Mouse (Mus musculus) cerebellum, adult 2 months (tissue): ENCODE results near the gene 4930562C15Rik. TPM values are rescaled to one million over a fixed set of nuclear protein-coding genes. Genes with fewer than 3 reads are reported as not detected.

Experiments used
- DNase-seq, 2 experiments: peaks; one replicate each; pipeline ENCODE4 v3.0.0; 2021
- H3K27ac ChIP-seq: fragments of 200-500 bp; 2 replicates; pipeline ENCODE4 v1.5.1; 2012; ENCODE audit warnings: low read length, control low read depth, inconsistent platforms; ENCODE audit not compliant: insufficient read depth
- H3K27me3 ChIP-seq: fragments of 200-500 bp; 2 replicates; pipeline ENCODE4 v1.6.1; 2012; ENCODE audit warnings: inconsistent platforms, mild to moderate bottlenecking, low read length, moderate library complexity; ENCODE audit not compliant: control insufficient read depth, insufficient read depth
- H3K4me1 ChIP-seq: fragments of 200-500 bp; 2 replicates; pipeline ENCODE4 v1.6.1; 2011; ENCODE audit warnings: low read length; ENCODE audit not compliant: control insufficient read depth, insufficient read depth
- H3K4me3 ChIP-seq: fragments of 200-500 bp; replicated peaks from 2 replicates; pipeline ENCODE3; 2011; ENCODE audit warnings: mild to moderate bottlenecking, low read depth, low read length, control low read depth; ENCODE audit not compliant: insufficient read depth
- CTCF ChIP-seq: fragments of 200-500 bp; IDR thresholded peaks from 2 replicates; pipeline ENCODE4 v1.5.1; 2011; ENCODE audit warnings: low read depth, mild to moderate bottlenecking, control low read depth, low read length, moderate library complexity, borderline replicate concordance; ENCODE audit not compliant: insufficient read depth
- POLR2A ChIP-seq: fragments of 200-500 bp; IDR thresholded peaks from 2 replicates; pipeline ENCODE4 v1.6.1; 2011; ENCODE audit warnings: low read length, control low read depth, borderline replicate concordance; ENCODE audit not compliant: insufficient read depth
- WGBS: fragments of 180-500 bp; shearing (Covaris S2); methylation state at CpG from one replicate; pipeline ENCODE4 v1.1.7; 2018; 5-methylcytosine and 5-hydroxymethylcytosine counted together
- polyA plus RNA-seq: library from polyadenylated mRNA; depleted of rRNA; stranded (reverse); fragments of >200 nt; gene quantifications from 2 replicates; pipeline ENCODE4 v1.2.3, GENCODE M21; 2012

The 4930562C15Rik gene
- polyA plus RNA-seq, 1 experiment, result not detected

DNA sequence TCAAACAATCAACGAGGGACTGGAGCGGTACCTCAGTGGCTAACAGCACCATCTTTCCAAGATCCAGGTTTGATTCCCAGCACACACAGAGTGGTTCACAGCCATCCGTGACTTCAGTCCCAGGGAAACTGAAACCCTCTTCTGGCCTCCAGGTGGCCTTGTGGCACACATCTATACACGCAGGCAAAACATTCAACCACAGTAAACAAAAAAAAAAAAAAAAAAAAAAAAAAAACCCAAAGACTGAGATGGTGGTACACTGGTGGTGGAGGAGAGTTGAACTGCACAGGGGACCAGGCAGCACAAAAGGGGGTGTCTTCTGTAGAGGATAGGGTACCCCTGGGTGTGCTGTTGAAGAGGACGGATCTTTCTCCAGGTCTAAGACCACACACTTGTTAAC lies 35.3 kb downstream of the 4930562C15Rik start:
- no peak overlapping the region for H3K27ac ChIP-seq
- DNase-seq, result no peak
- 90% methylated on average over 5 of the region's 5 CpGs for WGBS
- no peaks in the 10 kb centered on the region; the same call in 1 of the 2 replicates for H3K4me1 ChIP-seq
- TF ChIP-seq POLR2A (no peak), CTCF (no peak)
- H3K27me3 ChIP-seq, result no peaks in the 10 kb centered on the region
- no peak overlapping the region for H3K4me3 ChIP-seq

DNA sequence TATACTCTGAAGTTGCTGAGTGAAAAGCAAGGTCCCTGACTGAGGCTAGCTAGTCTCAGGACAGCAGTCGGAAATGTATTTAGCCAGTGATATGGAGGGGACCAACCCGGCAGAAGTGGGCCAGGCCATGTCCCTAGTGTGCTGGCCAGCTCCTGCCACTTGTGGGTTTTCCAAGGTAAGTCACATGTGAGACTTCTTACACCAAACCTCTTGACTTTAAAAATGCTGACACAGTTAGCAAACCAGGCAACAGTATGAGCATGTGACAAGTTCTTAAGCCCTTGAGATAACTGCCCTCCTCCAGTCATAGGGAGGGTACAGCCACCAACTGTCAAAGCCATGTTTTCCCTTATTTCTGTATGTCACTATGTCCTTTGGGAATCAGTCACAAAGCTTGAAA lies 36.7 kb downstream of the 4930562C15Rik start:
- 76% methylated on average over 2 of the region's 2 CpGs for WGBS
- Histone ChIP-seq H3K27ac (no peak overlapping the region), H3K27me3 (no peaks in the 10 kb centered on the region), H3K4me3 (no peak overlapping the region), H3K4me1 (peaks cover 7% of the 10 kb centered on the region)
- no peak for DNase-seq
- TF ChIP-seq CTCF (no peak), POLR2A (no peak)

DNA sequence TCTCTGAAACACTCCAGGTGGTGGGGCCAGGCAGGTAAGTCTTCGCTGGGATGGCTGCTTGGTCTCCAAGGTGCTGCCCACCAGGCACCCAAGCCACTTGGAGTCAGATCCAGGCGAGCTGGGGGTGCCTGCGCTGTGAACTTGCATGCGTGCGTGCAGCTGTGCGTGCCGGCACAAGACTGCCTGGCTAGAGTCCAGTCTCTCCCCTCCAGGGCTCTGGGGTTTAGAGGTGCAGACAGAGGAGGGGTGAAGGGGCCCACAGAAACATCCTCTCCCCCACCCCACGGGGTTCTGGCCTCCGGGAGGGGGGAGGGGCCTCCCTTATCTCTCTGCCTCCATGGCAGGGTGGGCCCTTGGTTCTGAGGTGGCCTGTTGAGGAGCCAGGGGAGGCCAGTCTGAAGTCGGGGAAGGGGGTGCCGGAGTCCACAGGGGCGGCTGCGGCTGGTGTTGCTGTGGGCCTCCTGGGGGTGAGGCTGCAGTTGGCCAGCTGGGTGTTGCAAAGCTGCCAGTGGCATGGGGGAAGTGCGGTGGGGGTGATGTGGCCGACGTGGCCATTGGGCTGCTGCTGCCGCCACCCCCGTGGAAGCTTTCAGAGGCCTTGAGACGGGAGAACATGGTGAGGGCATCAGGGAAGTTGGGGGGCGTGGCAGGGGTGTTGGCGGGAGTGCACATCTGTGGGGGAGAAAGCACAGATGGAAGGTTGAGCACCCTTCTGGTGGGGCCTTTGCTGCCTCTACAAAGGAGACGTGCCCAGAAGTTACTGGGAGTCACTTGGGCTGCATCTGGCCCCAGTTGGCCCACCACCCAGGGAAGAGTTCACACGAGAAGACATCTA lies 40.2 kb downstream of the 4930562C15Rik start:
- TF ChIP-seq POLR2A (no peak), CTCF (no peak)
- peaks cover 19% of the 10 kb centered on the region for H3K4me1 ChIP-seq
- no peak for DNase-seq
- WGBS, result 35% methylated on average over 23 of the region's 23 CpGs
- no peak overlapping the region for H3K27ac ChIP-seq
- H3K4me3 ChIP-seq, result no peak overlapping the region
- H3K27me3 ChIP-seq, result no peaks in the 10 kb centered on the region

DNA sequence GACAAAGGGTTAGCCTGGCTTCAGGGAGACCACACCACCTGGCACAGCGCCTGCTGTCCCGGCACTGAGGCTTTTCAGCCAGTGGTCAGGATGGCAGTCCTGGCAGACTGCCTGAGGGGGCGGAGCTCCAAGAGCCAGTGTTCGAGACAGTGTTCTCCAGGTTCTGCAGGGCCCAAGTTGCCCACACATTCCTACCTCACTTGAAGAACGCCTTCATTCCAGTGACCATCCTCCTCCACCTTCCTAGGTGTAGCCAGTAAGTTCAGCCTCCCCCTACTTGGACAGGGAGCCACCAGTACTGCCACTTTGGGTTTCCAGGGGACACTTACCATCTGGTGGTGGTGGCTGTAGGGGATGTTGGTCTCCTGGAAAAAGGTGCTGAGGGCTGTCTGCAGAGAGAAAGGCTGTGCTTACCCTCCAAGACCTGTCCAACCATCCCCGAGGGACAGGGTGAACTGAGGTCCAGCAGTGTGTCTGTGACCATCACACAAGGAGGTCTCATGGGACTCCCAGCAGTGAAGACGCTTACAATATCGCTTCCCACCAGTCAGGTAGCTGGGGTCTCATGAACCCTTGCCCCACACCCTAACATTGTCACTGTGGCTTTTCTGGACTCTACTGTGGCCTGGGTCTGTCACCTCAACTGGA lies 40.9 kb downstream of the 4930562C15Rik start:
- Histone ChIP-seq H3K27me3 (no peaks in the 10 kb centered on the region), H3K4me3 (no peak overlapping the region), H3K27ac (no peak overlapping the region), H3K4me1 (peaks cover 19% of the 10 kb centered on the region)
- TF ChIP-seq POLR2A (no peak), CTCF (no peak)
- WGBS, result 49% methylated on average over 8 of the region's 8 CpGs
- DNase-seq, result peak; percentile 57 to 58

DNA sequence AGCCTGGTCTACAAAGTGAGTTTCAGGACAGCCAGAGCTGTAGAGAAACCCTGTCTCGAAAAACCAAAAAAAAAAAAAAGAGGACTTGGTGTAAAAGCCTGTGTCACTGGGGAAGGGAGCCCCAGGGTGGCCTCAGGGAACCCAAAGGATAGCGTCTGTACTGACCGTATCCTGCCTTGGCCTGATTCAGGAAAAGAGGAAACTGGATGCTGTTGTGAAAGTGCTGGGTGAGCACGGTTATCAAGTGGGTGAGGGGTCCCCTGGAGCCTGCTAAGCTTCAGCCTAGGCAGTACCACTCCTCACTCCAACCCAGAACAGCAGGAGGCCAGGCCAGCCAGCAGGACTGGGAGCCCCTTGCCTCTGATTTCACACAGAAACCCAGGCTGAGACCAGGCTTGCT lies 42.0 kb downstream of the 4930562C15Rik start:
- DNase-seq, result no peak
- Histone ChIP-seq H3K27me3 (no peaks in the 10 kb centered on the region), H3K27ac (no peak overlapping the region), H3K4me3 (no peak overlapping the region), H3K4me1 (peaks cover 22% of the 10 kb centered on the region)
- WGBS, result 69% methylated on average over 4 of the region's 4 CpGs
- TF ChIP-seq POLR2A (no peak), CTCF (no peak)

DNA sequence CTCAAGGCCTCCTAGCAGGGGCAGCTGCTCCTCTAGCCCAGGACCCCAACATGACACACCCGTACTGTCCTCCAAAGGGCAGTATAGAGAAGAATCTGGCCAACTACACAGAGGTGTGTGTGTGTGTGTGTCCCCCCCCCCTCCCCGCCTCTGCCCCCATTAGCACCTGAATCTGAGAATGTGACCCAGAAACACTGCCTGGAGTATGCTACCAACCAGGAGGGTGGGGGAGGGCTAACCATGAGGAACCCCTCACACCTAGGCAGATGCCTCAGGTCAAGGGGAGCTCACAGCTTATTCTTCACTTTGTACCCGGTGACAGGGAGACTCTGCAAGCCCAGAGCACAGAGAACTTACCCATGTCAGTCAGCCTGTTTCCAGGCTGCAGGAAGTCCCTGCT lies 42.5 kb downstream of the 4930562C15Rik start:
- Histone ChIP-seq H3K27ac (no peak overlapping the region), H3K4me3 (peak overlapping the region; percentile 89), H3K27me3 (no peaks in the 10 kb centered on the region), H3K4me1 (peaks cover 22% of the 10 kb centered on the region)
- TF ChIP-seq POLR2A, result no peak
- DNase-seq, result no peak
- 53% methylated on average over 3 of the region's 3 CpGs for WGBS

DNA sequence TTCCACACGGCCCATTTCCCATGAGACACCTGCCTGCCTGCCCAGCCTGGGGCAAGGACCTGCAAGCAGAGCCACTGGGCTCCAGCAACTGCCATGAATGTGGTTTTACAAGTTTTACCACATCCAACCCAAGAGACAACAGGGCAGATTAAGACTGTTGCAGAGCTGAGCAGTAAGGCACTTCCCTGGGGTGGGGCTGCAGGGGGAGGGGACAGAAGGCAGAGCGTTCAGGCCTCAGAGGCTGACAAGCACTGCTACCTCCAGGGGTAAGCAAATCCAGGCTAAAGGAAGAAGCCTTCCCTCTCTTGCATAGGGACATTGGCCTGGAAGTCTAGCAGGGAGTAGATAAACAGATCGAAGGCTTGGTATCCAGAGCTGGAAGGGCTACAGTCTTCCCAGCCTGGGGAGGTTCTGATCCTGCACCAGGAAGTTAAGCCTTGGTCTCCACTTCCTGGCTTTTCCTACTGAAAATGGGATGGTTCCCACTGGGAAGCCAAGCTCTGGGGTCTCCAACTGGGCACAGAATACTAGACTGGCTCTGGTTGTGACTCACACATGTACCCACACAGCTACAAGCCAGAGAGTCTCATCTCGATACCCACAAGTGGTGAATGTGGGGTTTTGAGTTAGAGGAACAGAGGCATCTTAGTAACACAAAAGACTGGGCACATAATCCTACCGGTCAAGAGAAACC lies 43.1 kb downstream of the 4930562C15Rik start:
- Histone ChIP-seq H3K4me3 (peak overlapping the region; percentile 89), H3K27ac (no peak overlapping the region), H3K27me3 (no peaks in the 10 kb centered on the region), H3K4me1 (peaks cover 22% of the 10 kb centered on the region)
- DNase-seq, result no peak
- 6% methylated on average over 5 of the region's 5 CpGs for WGBS
- no peak for TF ChIP-seq POLR2A
